Mouse (Mus musculus) hindlimb bud, embryonic 11.5 days (tissue): Measurements from ENCODE around the gene Cmbl.

ENCODE experiments used
- DNase-seq: peaks from one replicate; pipeline ENCODE4 v3.0.0-alpha.2; 2012; ENCODE audit warnings: low read depth, low spot score; ENCODE audit errors: extremely low spot score

The Cmbl gene

GRCm38 (mm10) chr15:31540513-31540802 lies 24.7 kb upstream of the Cmbl start:
- DNase-seq, result no peak

- DNase-seq, result no peak
Observed at GRCm38 (mm10) chr15:31542013-31542958, 22.9 kb upstream of the Cmbl start.

- no peak for DNase-seq
Observed at GRCm38 (mm10) chr15:31543246-31543645, 21.9 kb upstream of the Cmbl start.

- no peak for DNase-seq
Observed at GRCm38 (mm10) chr15:31545058-31545457, 20.1 kb upstream of the Cmbl start.

GRCm38 (mm10) chr15:31546291-31546690 lies 18.9 kb upstream of the Cmbl start:
- DNase-seq, result no peak

GRCm38 (mm10) chr15:31547421-31547820 lies 17.8 kb upstream of the Cmbl start:
- no peak for DNase-seq

- DNase-seq, result no peak
Observed at GRCm38 (mm10) chr15:31550381-31550780, 14.8 kb upstream of the Cmbl start.

- no peak for DNase-seq
Observed at GRCm38 (mm10) chr15:31554855-31555254, 10.3 kb upstream of the Cmbl start.

- DNase-seq, result no peak
Observed at GRCm38 (mm10) chr15:31561390-31561789, 3.8 kb upstream of the Cmbl start.

GRCm38 (mm10) chr15:31561976-31562375 lies 3.2 kb upstream of the Cmbl start:
- no peak for DNase-seq

- DNase-seq, result no peak
Observed at GRCm38 (mm10) chr15:31562847-31563246, 2.3 kb upstream of the Cmbl start.

- DNase-seq, result no peak
Observed at GRCm38 (mm10) chr15:31563577-31564546, 1.3 kb upstream of the Cmbl start.

GRCm38 (mm10) chr15:31565786-31566185 lies 597 bp downstream of the Cmbl start:
- no peak for DNase-seq

GRCm38 (mm10) chr15:31567431-31567830 lies 2.2 kb downstream of the Cmbl start:
- no peak for DNase-seq

GRCm38 (mm10) chr15:31568581-31568996 lies 3.4 kb downstream of the Cmbl start:
- no peak for DNase-seq

- DNase-seq, result no peak
Observed at GRCm38 (mm10) chr15:31569325-31570022, 4.3 kb downstream of the Cmbl start.

GRCm38 (mm10) chr15:31570959-31571358 lies 5.8 kb downstream of the Cmbl start:
- DNase-seq, result no peak

- DNase-seq, result no peak
Observed at GRCm38 (mm10) chr15:31571906-31572722, 6.9 kb downstream of the Cmbl start.

- DNase-seq, result no peak
Observed at GRCm38 (mm10) chr15:31573287-31573686, 8.1 kb downstream of the Cmbl start.

- no peak for DNase-seq
Observed at GRCm38 (mm10) chr15:31573692-31574091, 8.5 kb downstream of the Cmbl start.
